Mouse (Mus musculus) heart, adult 2 months (tissue): ENCODE measurements around the gene Vps35l.

ENCODE experiments used
- CTCF ChIP-seq: fragments of 200-600 bp; IDR thresholded peaks from 2 replicates; pipeline ENCODE4 v1.8.1; 2022; ENCODE audit warnings: antibody characterized with exemption, mild to moderate bottlenecking, moderate library complexity
- EP300 ChIP-seq: fragments of 200-500 bp; IDR thresholded peaks from 2 replicates; pipeline ENCODE4 v1.6.1; 2011; ENCODE audit warnings: low read depth, low read length, control low read depth; ENCODE audit not compliant: insufficient read depth
- POLR2A ChIP-seq: fragments of 200-500 bp; IDR thresholded peaks from 2 replicates; pipeline ENCODE4 v1.6.1; 2011; ENCODE audit warnings: mild to moderate bottlenecking, low read depth, low read length, control low read depth; ENCODE audit not compliant: insufficient read depth

GRCm38 (mm10) chr7:118790292-118790691, 50.3 kb downstream of the Vps35l start:
- TF ChIP-seq POLR2A = no peak
- no peak for TF ChIP-seq CTCF
- no peak for TF ChIP-seq EP300
